Mouse (Mus musculus) right cerebral cortex, postnatal 14 days (tissue): ENCODE data around the gene Ncoa7.

Experiments used
- DNase-seq: peaks from one replicate; pipeline ENCODE4 v3.0.0; 2022

The Ncoa7 gene

DNA sequence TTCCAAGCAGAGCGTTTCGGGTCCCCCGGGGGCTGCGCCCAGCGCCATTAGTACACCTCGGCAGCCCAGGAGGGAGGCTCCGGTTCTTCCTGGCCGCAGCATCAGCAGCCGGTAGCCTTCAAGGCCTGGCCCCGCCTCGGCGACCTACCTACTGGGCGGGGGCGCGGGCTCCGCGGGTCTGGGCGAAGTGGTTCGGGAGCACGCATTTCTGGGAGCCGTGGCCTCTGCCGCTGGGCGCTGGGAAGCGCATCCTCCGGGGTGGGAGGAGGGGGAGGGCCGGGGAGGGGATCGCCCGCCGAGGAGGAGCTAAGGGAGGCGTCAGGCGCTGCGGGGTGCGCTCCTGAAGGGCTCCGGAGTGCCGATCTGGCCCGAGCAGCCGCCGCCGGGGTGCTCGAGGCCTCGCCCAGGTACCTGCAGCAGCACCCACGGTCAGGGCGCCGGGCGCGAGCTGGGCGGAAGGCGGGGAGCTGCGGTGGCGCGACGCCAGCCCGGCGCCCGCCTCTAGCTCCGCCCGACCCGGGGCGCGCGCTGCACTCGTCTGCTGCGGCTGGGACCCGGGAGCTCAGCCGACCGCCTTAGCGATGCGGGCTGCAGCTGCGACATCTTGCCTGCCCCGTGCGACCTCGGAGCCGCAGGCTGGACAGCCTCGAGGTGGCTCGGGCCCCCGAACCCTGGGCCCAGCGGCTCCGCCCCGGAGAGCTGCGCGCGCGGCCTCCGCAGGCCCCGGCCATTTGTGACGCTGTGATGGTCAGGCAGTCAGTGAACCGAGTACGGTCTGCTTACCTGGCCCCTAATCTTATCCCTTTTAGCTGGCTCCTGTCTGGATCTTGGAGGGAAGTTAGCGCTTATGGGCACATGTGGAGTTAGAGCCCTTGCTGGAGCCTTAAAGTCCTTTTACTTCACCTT, at the start of gene Ncoa7:
Gene Ncoa7, minus strand, starts transcription at position 646 of the 906 bp plus-strand sequence.
- peak; percentile 73 for DNase-seq

DNA sequence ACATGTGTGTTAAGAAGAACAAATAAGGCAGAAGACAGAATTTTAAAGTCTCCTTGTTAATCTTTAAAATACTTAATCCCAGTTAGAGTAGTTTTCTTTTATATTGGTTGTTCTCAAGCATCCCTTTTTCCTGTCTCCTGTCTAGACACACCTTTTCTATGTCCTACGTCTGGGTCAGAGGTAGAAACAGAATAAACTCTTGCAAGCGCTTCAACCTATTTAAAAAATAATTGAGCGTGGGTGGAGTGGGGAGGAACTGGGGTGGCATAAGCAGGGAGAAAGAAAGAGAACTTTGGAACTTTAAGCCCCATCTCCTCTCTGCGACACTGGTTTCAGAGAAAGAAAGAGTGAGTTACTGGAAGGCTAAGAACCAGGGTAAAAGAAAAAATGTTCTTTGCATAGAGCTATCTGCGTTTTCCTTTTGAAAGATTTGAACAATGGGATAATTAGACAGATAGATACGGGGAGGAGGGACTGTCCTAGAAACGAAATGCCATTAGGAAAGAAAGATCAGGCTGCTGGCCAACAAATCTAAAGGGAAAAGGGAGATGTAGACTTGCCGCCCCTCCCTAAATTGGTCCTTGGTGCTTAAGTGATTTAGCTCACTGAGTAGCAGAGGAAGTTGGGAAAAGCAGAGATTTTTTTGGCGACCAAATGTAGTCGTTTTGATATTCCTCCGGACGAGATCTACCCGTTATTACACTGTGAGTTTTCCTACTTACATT, 42.1 kb upstream of the Ncoa7 start:
- DNase-seq, result no peak

DNA sequence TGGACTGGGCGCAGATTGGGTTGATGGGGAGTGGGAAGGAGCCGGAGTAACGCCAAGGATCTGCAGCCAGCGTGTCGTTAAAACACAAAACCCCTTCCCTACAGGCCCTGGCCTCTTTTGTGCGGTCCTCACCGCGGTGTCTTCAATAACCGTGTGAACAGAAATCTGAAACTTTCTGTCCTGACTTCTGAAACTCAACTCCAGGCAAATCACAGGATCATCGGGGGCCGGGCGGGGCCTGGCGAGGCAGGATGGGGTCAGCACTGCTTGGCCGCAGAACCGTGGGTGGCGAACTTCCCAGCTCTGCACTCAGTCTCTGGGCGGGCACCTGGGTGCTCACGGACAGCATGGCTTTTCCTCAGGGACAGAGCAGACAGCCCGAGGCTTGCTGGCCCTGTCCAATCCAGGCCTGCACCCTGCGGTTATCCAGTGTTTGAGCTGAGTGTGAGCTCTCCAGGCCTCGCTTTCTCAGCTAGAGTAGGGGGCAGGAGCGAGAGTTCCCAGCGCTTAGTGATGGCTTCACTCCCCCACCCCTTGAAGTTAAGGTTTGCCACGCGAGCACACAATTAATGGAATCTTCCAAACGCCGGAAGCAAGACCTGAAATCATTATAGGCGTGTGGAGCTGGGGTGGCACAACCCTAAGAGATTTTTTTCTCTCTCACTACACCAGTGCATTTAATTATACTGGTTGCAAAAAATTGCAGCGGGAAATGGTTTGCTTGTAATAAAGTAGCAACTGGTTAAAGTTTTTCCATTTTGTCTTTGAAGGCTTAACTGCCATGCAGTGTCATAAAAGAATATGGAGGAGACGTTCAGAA, 41.3 kb upstream of the Ncoa7 start:
- DNase-seq, result no peak

DNA sequence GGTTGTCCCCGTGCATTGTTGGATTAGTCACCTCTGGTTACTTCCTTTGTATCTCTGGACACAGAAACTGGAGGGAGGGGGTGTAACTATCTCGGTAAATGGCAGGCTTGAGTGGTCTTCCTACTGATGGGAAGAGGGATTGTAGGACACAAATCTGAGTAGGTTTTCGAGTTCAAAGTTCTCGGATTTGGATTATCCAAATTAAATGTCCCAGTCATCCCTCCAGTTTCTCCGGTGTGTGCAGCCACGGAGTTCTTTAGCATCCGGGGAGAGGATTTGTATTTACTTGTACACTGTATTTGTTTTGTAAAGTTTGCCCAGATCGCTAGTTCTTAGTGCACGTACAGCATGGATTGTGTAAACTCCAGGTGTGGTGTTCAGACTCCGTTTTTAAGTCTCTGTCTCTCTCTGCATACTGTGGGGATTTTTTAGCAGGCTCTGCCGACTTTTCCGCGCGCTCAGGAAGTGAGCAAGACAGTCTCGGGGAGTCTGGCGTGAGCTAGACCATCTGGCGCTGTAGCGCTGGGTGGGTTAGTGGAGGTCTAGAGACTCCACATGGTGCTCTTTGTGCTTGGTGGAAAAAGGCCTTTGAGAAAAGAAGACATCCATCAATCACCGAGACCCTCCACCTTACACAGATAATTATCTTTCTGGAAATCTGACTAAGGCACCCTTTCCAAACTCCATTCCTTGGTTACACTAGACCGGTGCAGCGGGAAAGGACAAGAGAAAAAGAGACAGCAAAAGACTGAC, 40.5 kb upstream of the Ncoa7 start:
- peak; percentile 18 for DNase-seq

DNA sequence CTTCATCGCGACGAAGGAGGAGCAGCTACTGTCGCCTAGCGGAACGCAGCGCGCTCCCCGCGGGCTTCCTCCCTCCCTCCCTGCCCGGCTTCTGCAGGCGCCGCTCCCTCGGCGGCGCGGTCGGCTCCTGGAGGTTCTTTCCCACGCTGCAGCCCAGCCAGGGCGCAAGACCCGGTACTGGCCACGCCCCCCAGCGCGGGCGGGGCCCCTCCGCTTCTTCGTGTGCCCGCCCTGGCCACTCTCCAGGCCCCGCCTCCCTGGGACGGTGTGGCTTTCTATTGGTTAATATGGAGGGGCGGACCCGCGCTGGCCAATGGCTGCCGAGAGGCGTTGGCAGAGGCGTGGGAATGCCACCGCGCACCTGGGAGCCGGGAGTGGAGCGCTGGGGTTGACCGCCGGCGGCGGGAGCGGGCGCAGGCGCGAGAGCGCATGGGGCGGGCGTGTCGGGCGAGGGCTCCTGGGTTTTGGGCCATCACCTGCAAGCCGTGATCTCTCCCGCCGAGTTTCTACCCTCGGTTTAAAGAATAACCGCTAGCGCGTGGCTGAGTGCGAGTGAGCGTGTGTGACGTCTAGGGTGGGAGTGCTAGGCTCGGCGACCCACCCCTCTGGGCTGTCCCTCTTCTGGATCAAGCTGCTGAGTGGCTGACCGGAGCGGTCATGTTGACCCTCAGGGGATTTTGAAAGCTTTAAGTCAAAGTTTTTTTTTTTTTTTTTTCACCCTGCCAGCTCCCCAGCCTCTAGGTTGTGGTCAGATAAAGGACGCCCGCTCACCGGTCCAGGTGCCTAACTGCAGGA, 39.7 kb upstream of the Ncoa7 start, which contains the start of gene Hey2:
Gene Hey2, minus strand, starts transcription at position 159 of the 795 bp plus-strand sequence.
- DNase-seq, result peak; percentile 98

DNA sequence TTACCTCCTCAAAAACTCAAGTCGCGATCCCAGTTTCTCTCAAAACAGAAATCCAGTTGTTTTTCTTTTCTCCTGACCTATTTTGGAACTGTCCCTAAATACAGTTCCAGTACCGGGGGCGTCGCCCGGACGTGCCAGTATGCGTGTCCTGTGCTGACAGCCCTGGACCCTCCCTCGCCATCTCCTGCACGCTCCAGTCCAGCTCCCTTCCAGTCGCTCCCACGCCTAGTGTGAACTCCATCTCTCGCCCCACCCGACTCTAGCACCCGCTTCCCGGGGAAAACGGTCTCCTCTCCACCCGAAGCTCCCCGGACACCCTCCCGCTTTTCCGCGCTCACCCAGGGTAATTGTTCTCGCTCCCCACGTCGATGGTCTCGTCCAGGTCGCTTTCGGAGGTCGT, 39.1 kb upstream of the Ncoa7 start:
- DNase-seq, result no peak

DNA sequence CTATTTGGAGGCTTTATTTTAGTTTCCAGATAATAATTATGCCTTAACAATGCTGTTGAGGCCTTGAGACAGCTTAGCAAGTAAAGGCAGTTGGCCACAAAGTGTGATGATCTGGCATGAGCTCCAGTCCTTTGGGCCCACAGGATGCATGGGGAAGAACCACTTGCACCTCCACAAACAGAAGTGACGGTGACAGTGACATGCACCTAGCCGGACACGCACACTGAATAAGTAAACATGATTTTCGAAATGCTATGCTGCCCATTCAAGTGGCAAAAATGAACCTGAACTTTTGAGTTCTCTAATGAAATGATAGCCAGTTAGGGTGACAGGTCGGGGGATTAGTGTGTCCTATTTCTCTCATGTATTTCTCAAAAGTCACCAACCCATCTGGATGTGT, 37.7 kb upstream of the Ncoa7 start:
- DNase-seq, result no peak

DNA sequence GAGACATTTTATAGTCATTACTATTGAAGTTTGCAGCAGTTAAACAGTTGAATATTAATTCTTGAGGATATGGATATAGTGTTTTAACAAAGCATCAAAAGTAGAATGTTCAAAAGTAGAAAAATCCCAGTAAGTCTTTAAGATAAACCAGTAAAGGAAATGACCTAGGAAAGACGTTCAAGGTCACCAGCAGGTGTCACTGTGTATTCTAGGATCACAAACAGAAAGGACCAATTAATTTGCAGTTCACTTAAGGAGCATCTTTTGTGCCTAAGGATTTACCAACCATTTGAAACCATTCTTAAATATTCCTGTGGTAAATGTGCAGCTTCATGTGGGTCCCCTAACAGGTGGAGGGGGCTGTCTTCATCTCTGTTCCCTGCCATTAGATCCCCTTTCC, 35.1 kb upstream of the Ncoa7 start:
- DNase-seq, result no peak

DNA sequence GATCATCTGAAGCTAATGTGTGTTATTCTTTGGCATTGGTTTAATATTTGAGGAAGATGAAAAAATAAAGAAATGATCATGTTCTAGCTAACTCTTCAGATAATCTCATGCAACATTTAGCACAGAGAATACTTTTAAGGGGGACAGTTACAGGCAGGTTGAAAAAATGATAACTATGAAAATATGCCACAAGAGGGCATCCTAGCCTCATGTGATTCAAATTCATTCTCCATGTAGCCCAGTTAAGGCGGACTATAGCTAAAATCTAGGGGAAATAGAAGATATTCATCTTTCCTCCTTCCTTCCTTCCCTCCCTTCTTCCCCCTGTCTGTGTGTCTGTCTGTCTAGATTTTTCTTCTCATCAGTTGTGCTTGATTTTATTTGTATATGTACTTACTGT, 21.9 kb upstream of the Ncoa7 start:
- no peak for DNase-seq

DNA sequence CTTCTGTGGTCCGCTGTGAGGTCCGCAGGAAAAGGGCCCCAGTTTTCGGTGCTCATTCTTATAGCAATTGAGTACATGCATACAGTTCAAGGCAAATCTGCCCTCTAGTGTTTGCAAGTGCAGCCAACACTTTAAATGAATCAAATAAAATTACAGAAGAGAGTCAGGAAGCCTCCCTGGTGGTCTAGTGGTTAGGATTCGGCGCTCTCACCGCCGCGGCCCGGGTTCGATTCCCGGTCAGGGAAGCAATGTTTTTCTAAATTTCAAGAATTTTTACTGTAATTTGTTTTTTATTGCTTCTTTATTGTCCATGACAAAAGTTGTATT, 7.8 kb upstream of the Ncoa7 start:
- peak; percentile 60 for DNase-seq

DNA sequence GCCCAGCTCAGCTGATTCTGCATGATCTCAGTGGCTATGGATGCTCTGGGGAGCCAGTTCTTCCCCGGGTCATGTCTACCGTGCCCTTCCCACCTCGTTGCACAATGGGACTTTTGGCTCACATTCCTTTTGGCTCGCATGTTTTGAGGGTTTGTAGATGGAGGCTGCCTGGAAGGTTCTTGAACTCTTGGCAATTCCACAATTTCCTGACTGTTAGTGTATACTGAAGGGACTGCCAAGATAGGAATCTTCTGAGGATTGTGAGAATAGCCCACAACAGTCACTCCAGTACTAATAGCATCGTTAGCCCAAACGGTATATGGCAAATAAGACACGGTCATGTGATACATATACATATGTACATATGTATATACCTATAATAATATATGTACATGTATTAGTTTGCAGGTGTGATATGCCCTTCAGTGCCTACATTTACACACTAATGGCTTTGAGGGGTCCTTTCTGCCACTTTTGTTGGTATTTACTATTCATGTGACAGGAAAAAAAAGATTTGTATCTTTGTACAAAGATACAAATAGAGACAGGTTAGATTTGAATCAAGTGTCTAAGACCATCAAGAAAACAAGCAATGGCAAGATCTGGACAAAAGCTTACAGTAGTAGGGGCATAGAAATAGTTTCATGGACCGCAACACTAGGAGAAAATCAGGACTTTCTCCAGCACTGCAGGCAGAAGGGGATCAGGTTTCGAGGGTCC, 7.3 kb upstream of the Ncoa7 start:
- no peak for DNase-seq

DNA sequence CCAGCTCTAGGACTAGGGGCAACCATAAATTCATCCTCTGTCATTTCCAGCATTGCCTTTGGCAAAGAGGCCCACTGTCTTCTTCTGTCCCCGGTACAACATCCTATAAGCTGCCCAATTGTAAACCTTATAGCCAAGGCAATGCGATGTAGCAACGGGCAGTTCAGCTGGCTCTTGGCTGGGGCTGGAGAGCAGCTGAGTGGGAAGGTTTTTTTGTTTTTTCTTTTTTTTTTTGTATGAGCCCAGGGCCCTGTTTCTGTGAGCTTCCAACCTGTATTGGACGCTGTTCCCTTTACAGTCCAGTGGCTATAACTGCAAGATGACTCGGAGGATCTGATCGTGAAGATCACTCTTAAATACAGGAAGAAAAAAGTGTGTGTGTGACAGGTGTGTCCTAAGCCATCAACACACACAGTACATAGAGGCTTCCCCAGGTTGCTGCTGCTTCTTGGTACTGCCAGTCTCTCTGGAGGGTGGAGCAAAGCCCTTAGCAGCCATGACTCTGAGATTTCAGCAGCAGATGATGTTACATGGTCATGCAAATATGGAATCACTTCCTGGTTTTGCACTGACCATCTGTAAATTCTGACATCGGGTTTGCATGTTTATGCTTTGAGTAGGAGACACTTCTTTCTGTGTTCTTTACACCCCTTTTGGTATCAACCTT, 594 bp upstream of the Ncoa7 start:
- peak; percentile 10 for DNase-seq

DNA sequence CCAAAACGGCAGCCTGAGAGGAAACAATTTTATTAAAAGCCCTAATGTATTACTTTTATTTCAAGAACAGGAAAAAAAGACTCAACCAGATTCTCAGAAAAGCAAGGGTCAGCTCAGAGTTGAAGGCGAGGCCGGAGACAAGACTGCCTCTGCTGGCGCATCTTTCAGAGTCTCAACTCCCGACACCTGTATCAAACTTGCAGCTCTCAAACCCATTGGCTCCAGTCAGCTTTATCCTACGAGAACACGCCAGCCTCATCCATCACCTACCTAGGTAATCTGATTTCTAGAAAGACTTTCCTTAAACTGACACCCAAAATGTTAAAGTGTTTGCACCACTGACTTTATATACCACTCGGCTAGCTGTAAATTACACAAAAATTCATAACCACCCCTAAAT, 1.1 kb downstream of the Ncoa7 start:
- DNase-seq, result peak; percentile 10

DNA sequence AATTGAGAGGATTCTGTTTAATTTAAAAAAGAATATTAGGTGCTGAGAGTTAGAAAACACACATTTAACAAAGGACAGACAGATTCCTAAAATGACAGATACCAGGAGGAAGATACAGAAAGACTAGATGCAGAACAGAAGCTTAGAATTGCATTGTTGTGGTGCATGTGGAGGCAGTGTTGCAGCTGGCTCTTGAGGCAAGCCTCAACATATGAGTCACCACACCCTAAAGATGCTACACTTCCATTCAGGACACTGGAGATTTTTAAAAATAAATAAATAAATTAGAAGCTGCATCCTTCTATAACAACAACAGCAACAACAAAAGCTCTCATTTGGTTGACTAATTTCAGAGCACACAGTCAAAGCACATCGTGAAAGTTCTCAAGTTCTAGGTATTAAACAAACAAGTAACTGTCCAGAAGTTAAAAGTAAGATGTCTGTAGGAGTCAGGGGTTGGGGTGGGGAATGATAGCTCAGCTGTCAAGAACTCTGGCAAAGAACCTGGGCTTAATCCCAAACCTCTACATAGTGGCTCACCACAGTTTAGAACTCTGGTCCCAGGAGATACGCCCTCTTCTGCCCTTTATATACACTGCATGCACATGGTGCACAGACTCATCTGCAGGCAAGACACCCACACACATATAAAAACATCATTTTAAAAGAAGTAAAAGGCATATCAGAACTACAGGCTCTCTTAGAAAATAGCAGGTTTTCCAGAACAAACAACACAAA, 3.2 kb downstream of the Ncoa7 start:
- no peak for DNase-seq

DNA sequence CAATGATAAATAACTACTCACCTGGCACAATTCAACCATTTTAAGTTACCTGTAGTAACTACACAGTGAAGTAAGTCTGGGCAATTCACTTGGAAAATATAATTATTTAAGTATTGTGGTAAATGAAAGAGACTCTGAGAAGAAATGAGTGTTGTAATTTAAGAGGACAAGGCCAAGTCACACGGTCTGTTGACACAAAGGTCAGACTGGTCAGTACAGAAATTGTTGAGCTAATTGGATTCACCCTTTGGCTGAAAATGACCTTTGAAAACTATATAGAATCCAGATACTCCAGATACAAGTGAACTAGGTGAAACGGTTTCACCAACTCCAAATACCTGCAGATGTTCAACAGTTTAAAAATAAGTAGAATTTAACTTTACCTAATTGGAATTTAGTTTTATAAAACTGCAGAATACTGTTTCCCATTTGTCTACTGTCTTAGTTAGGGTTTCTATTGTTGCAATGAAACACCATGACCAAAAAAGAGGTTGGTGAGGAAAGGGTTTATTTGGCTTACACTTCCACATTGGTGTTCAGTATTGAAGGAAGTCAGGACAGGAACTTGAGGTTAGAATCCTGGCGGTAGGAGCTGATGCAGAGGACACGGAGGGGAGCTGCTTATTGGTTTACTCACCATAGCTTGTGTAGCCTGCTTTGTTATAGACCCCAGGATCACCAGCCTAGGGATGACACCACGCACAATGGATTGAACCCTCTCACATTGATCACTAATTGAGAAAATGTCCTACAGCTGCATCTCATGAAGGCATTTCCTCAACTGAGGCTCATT, 6.5 kb downstream of the Ncoa7 start:
- DNase-seq, result no peak

DNA sequence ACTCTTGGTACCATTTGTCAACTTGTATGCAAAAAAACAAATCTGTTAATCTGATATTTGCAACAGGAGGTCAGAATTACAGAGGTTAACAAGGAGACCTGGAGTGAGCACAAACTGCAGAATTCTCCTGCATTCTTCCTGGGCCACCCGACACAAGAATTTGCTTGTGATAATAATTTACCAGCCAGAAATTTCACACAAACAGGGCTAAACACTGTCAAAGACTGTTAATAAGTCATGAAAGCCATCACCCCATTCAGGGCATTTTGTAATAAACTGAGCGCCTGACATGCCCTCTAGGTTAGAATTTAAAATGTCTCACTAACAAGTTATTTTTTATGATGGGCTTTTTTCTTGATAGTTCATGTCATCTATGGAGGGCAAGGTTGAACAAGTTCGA, 12.1 kb downstream of the Ncoa7 start:
- DNase-seq, result no peak

DNA sequence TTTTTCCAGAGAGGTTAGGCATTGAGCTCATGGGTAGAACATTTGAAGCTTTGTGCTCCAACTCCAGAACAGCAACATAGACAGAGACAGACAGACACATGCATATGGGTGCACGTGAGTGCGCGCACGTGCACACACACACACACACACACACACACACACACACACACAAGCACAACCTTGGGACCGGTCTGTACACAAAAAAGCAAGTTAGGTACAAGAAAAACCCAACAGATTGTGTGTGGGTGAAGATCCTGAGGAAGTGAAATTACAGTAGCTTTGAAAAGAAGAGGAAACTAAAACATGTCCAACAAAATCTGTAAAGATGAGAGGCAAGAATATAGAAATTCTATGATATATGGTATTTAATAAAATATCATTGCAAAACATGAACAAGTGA, 13.6 kb downstream of the Ncoa7 start:
- DNase-seq, result no peak

DNA sequence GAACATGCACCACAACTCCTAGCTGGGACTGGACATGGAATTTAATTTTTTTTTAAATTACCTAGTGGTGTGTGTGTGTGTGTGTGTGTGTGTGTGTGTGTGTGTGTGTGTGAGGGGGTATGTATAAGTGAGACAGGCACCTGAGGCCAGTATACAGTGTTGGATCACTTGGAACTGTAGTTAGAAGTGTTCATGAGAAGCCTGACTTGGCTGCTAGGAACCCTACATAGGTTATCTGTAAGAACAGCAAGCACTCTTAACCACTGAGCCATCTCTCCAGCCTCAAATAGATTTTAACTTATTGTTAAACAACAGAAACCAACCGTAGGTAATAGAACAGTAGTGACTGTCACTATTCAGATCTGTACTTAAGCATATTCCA, 14.8 kb downstream of the Ncoa7 start:
- DNase-seq, result no peak
